Mouse (Mus musculus): ENCODE results near the gene Atp6v1e2.

- TF ChIP-seq SMC3 (IDR thresholded peaks at IDR 0.05; ENCODE audit: low read depth, low read length) (no peak), CTCF (conservative IDR thresholded peaks at IDR 0.05 in 1 of 2, IDR thresholded peaks at IDR 0.05 in 1 of 2; ENCODE audit: low read depth in 2 of 2, low read length in 2 of 2) (no peak), MAFK (IDR thresholded peaks at IDR 0.05; ENCODE audit: insufficient replicate concordance, low read length) (no peak), MEF2A (IDR thresholded peaks at IDR 0.05; ENCODE audit: borderline replicate concordance, low read depth, low read length) (peak; percentile 47; the same call in 1 of the 2 replicates), MAX (IDR thresholded peaks at IDR 0.05; ENCODE audit: low read length) (no peak), MYC (IDR thresholded peaks at IDR 0.05; ENCODE audit: low read depth, low read length) (no peak), CHD2 (IDR thresholded peaks at IDR 0.05; ENCODE audit: low read length) (no peak), TCF12 (IDR thresholded peaks at IDR 0.05; ENCODE audit: low read depth, low read length) (peak; percentile 63; the same call in 1 of the 2 replicates), POLR2A (IDR thresholded peaks at IDR 0.05; ENCODE audit: low read depth, low read length) (peak; percentile 68)
These were observed 10.3 kb upstream of the Atp6v1e2 start for GRCm38 (mm10) chr17:86957968-86958367.
